Mouse (Mus musculus): ENCODE data around the gene Iqcn. TPM values are rescaled to one million over a fixed set of nuclear protein-coding genes. Genes with fewer than 3 reads are reported as not detected.

Iqcn gene
- polyA plus RNA-seq, 1 experiment from 2014 or later = 0.09 TPM

DNA sequence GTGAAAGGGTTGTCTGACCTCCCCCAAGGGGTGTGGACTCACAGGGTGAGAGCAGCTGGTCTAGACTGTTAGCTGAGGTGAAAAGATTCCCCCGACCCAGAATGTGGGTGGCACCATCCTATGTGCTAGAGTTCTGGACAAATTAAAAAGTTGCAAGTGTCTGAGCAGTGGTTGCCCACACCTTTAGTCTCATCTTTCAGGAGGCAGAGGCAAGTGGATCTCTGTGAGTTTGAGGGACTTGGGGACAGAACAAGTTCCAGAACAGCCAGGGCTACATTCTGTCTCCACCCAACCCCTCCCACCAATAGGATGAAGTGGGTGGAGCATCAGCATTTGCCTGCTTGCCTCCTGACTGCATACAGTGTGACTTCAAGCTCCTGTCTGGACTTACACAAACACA lies 58.9 kb downstream of the Iqcn start:
- 84% methylated on average over 1 of the region's 1 CpGs for WGBS

DNA sequence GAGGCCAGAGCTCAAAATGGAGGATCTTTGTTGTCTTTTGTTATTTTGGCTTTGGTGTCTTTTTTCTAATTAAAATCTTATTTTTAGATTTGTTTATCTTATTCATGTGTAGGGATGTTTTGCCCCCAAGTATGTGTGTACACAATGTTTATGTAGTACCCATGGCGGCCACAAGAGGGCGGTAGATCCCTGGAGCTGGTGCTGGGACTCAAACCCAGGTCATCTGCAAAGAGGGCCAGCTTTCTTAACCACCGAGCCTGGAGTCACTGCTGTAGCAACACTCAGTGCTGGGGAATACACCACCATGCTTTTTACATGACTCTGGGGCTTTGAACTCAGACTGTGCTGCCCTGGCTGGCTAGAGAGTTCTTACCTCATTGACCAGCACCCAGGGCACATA lies 60.1 kb downstream of the Iqcn start:
- Histone ChIP-seq H3K9ac (no peak overlapping the region), H3K4me2 (no peak overlapping the region), H3K9me3 (no peaks in the 10 kb centered on the region), H3K4me3 (no peak overlapping the region), H3K27me3 (peaks cover 21% of the 10 kb centered on the region), H3K27ac (replicated peaks) (no peak overlapping the region), H3K4me1 (replicated peaks) (peaks cover 41% of the 10 kb centered on the region), H3K36me3 (peaks cover 7% of the 10 kb centered on the region)
- no peak for ATAC-seq (ENCODE audit: low FRiP score, low read depth)
- WGBS = 6% methylated on average over 3 of the region's 3 CpGs

More for the DNA sequence above, 58.9 kb downstream of the Iqcn start:
- Histone ChIP-seq H3K4me2 (no peak overlapping the region), H3K27ac (replicated peaks) (no peak overlapping the region), H3K4me1 (replicated peaks) (peaks cover 53% of the 10 kb centered on the region), H3K9me3 (no peaks in the 10 kb centered on the region), H3K36me3 (peaks cover 6% of the 10 kb centered on the region), H3K27me3 (peaks cover 8% of the 10 kb centered on the region; the same call in 1 of the 2 replicates), H3K4me3 (no peak overlapping the region), H3K9ac (no peak overlapping the region)
- no peak for ATAC-seq (ENCODE audit: low FRiP score, low read depth)

DNA sequence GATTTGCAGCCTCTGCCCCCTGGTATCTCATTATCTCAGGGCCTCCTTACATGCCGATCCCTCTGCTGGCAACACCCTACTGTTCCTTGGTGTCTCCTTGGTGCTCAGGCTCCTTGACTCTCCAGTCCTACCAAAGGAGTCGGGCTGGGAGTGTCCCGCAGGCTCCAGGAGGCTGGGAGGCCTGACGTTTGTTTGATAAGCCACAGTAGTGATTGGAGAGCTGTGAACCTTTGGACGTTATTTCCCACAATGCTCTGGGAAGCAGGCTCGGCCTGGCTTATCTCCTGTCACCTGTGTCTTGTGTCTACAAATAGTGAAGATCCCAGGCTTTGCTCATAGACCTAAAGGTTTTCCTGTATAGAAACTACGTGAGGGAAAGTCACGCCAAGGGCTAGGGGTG lies 60.8 kb downstream of the Iqcn start:
- Histone ChIP-seq H3K27me3 (peaks cover 21% of the 10 kb centered on the region), H3K4me1 (replicated peaks) (peaks cover 34% of the 10 kb centered on the region), H3K9me3 (no peaks in the 10 kb centered on the region), H3K4me2 (no peak overlapping the region), H3K4me3 (no peak overlapping the region), H3K27ac (replicated peaks) (no peak overlapping the region), H3K9ac (no peak overlapping the region), H3K36me3 (peaks cover 13% of the 10 kb centered on the region)
- no peak for ATAC-seq (ENCODE audit: low FRiP score, low read depth)
- WGBS = 87% methylated on average over 8 of the region's 8 CpGs

DNA sequence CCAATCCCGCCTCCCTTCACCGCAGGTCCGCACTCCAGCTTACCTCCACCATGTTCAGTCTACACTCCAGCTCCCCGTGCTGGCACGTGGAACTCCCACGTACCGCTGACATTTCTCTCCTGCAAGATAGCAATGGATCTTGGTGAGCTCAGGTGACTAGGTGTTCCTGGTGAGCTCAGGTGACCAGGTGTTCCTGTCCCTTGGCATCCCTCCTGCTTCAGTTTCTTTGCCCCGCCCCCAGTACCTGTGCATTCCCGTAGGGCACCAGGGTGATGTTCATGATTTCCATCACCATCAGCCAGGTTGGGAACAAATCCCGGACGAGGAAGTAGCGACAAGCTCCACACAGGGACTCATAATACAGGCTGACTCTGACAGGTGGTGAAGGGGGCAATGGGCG lies 61.4 kb downstream of the Iqcn start:
- no peak overlapping the region for H3K4me2 ChIP-seq
- no peak for ATAC-seq (ENCODE audit: low FRiP score, low read depth)
- no peaks in the 10 kb centered on the region for H3K9me3 ChIP-seq
- no peak overlapping the region for H3K9ac ChIP-seq
- no peak overlapping the region for H3K4me3 ChIP-seq
- H3K36me3 ChIP-seq = peaks cover 15% of the 10 kb centered on the region
- peaks cover 34% of the 10 kb centered on the region for H3K4me1 ChIP-seq (replicated peaks)
- H3K27ac ChIP-seq (replicated peaks) = no peak overlapping the region
- 96% methylated on average over 13 of the region's 13 CpGs for WGBS
- H3K27me3 ChIP-seq = peaks cover 21% of the 10 kb centered on the region

DNA sequence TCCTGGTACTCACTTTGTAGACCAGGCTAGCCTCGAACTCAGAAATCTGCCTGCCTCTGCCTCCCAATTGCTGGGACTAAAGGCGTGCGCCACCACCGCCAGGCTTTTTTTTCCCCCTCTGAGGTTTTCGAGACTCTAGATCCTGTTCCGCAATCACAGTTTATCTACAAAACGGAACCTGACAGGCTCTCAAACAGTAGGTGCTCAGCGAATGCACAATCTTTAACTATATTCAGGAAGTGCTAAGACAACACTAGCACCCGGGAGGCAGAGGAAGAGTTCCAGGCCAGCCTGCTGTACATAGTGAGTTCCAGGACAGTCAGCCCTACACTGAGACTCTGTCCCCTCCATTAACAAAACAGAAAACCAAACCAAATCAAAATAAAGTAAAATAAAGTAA lies 62.1 kb downstream of the Iqcn start:
- Histone ChIP-seq H3K4me3 (no peak overlapping the region), H3K4me1 (replicated peaks) (peaks cover 30% of the 10 kb centered on the region), H3K36me3 (peaks cover 20% of the 10 kb centered on the region), H3K9me3 (no peaks in the 10 kb centered on the region), H3K27me3 (peaks cover 21% of the 10 kb centered on the region), H3K27ac (replicated peaks) (no peak overlapping the region), H3K4me2 (peak overlapping the region; percentile 51; the same call in 1 of the 2 replicates), H3K9ac (no peak overlapping the region)
- ATAC-seq (ENCODE audit: low FRiP score, low read depth) = no peak
- WGBS = 88% methylated on average over 9 of the region's 9 CpGs

DNA sequence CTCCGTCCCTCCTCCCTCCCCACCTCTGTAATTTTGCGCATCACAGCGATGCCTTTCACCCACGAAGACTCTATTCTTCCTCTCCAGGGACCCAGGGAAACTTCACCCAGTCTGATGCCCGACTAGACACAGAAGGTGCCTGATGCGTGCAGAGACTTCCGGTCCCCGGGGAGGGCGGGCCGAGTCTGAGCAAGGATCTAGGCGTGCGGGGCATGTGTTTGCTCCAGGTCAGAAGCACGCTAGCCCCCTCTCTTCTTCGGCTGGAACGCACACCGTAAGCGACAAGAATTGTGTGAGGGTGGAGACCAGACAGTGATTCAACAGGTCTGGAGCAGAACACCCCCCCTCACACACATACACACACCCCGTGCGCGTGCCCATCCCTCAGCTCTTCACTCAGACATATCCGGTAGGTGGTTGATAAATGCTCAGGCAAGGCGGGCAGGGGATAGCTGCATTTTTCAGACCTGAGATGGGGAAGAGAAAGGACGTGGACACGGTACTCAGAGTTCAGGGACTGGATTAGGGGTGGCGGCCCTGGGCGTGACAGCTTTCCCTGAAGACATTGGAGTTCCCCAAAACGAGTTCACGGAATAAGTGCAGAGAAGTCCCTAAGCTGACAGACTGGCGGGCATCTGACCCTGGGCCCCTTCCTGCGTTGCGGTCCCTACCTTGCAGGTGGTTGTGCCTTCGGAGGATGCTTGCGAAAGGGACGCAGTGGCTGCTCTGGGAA lies 62.7 kb downstream of the Iqcn start:
- no peak for ATAC-seq (ENCODE audit: low FRiP score, low read depth)
- Histone ChIP-seq H3K27ac (replicated peaks) (no peak overlapping the region), H3K36me3 (peaks cover 27% of the 10 kb centered on the region), H3K27me3 (peaks cover 21% of the 10 kb centered on the region), H3K9me3 (no peaks in the 10 kb centered on the region), H3K4me2 (peak overlapping the region; percentile 51), H3K4me1 (replicated peaks) (peaks cover 29% of the 10 kb centered on the region), H3K4me3 (peak overlapping the region; percentile 23), H3K9ac (peak overlapping the region; percentile 28; the same call in 1 of the 2 replicates)
- 3% methylated on average over 34 of the region's 34 CpGs for WGBS

DNA sequence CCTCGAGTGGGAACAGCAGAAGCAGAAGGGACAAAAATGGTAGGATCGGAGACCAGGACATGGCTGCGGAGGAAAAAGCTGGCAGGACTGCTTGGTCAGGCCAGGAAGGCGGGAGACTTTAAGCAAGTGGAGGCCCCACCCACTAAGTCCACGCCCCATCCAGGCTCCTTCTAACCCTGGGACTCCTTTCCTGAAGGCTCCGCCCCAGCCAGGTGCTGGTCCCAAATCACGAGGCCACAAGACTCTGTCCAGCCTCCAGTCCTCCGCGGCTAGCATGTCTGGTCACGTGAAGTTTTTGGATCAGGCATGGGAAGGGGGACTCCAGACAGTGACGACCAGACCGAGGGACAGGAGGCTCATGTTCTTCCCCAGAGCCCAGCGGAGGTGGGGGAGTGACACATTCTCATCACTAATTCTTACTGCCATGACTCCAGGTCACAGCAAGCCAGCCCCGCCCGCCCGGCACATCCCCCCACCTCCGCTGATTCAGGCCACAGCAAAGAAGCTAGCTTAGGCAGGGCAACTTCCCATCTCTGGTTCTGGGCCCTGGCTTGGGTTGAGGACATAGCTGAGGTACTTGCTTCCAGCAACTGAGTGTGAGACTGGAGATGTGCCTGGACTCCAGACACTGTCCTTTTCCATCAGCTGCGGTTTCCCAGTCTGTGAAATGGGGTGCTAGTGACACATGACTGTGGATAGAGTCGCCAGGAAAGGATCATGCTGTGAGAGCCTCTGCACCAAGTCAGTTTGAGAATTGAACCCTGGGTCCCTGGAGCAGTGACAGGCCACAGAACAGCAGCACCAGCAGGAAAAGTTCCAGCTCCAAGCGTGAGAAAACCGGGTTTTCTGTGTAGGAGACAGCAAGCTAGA lies 63.5 kb downstream of the Iqcn start:
- H3K27me3 ChIP-seq = peaks cover 21% of the 10 kb centered on the region
- peak overlapping the region; percentile 23 for H3K4me3 ChIP-seq
- peaks cover 35% of the 10 kb centered on the region for H3K36me3 ChIP-seq
- no peak overlapping the region for H3K27ac ChIP-seq (replicated peaks)
- 11% methylated on average over 21 of the region's 21 CpGs for WGBS
- H3K9me3 ChIP-seq = no peaks in the 10 kb centered on the region
- peaks cover 26% of the 10 kb centered on the region for H3K4me1 ChIP-seq (replicated peaks)
- peak overlapping the region; percentile 51 for H3K4me2 ChIP-seq
- H3K9ac ChIP-seq = peak overlapping the region; percentile 28; the same call in 1 of the 2 replicates
- ATAC-seq (ENCODE audit: low FRiP score, low read depth) = no peak

Other genes with a start within 250 kb of the Iqcn start
- 29.5 and 33.6 TPM in 2 replicates for gene Klhl26, start 226.5 kb upstream of the Iqcn start, polyA plus RNA-seq (2015; fragmentation: Nextera tagmentation; extraction: Ambion mirVana)
- 133 and 145 TPM in 2 replicates for gene Tmem59l, start 216.1 kb upstream of the Iqcn start, polyA plus RNA-seq (2015; fragmentation: Nextera tagmentation; extraction: Ambion mirVana)
- gene Crlf1, start 210.3 kb upstream of the Iqcn start, polyA plus RNA-seq (2015; fragmentation: Nextera tagmentation; extraction: Ambion mirVana) = 7.0 and 8.6 TPM in 2 replicates
- 161 and 177 TPM in 2 replicates for gene Rex1bd, start 196.7 kb upstream of the Iqcn start, polyA plus RNA-seq (2015; fragmentation: Nextera tagmentation; extraction: Ambion mirVana)
- 652 and 684 TPM in 2 replicates for gene Uba52, start 192.7 kb upstream of the Iqcn start, polyA plus RNA-seq (2015; fragmentation: Nextera tagmentation; extraction: Ambion mirVana)
- 393 and 420 TPM in 2 replicates for gene Fkbp8, start 175.7 kb upstream of the Iqcn start, polyA plus RNA-seq (2015; fragmentation: Nextera tagmentation; extraction: Ambion mirVana)
- gene Kxd1, start 175.5 kb upstream of the Iqcn start, polyA plus RNA-seq (2015; fragmentation: Nextera tagmentation; extraction: Ambion mirVana) = 48.5 and 49.0 TPM in 2 replicates
- 15.1 and 20.9 TPM in 2 replicates for gene Ell, start 164.0 kb upstream of the Iqcn start, polyA plus RNA-seq (2015; fragmentation: Nextera tagmentation; extraction: Ambion mirVana)
- gene Isyna1, start 109.1 kb upstream of the Iqcn start, polyA plus RNA-seq (2015; fragmentation: Nextera tagmentation; extraction: Ambion mirVana) = 146 and 152 TPM in 2 replicates
- 150 and 172 TPM in 2 replicates for gene Ssbp4, start 94.6 kb upstream of the Iqcn start, polyA plus RNA-seq (2015; fragmentation: Nextera tagmentation; extraction: Ambion mirVana)
- 1.1 and 2.2 TPM in 2 replicates for gene Lrrc25, start 87.3 kb upstream of the Iqcn start, polyA plus RNA-seq (2015; fragmentation: Nextera tagmentation; extraction: Ambion mirVana)
- gene Gdf15, start 71.0 kb upstream of the Iqcn start, polyA plus RNA-seq (2015; fragmentation: Nextera tagmentation; extraction: Ambion mirVana) = 0.25 and 0.30 TPM in 2 replicates
- 76.5 and 77.8 TPM in 2 replicates for gene Pgpep1, start 43.1 kb upstream of the Iqcn start, polyA plus RNA-seq (2015; fragmentation: Nextera tagmentation; extraction: Ambion mirVana)
- 192 and 193 TPM in 2 replicates for gene Lsm4, start 30.2 kb upstream of the Iqcn start, polyA plus RNA-seq (2015; fragmentation: Nextera tagmentation; extraction: Ambion mirVana)
- gene Jund, start 4.5 kb upstream of the Iqcn start, polyA plus RNA-seq (2015; fragmentation: Nextera tagmentation; extraction: Ambion mirVana) = 98.4 and 105 TPM in 2 replicates
- gene Gm3336, start 15.1 kb downstream of the Iqcn start, polyA plus RNA-seq (2015; fragmentation: Nextera tagmentation; extraction: Ambion mirVana) = not detected in 2 replicates
- gene Pde4c, start 20.3 kb downstream of the Iqcn start, polyA plus RNA-seq (2015; fragmentation: Nextera tagmentation; extraction: Ambion mirVana) = 0.21 and 0.35 TPM in 2 replicates
- gene Rab3a, start 51.2 kb downstream of the Iqcn start, polyA plus RNA-seq (2015; fragmentation: Nextera tagmentation; extraction: Ambion mirVana) = 503 and 561 TPM in 2 replicates
- 40.4 and 44.9 TPM in 2 replicates for gene Mpv17l2, start 57.5 kb downstream of the Iqcn start, polyA plus RNA-seq (2015; fragmentation: Nextera tagmentation; extraction: Ambion mirVana)
- gene Pik3r2, start 73.3 kb downstream of the Iqcn start, polyA plus RNA-seq (2015; fragmentation: Nextera tagmentation; extraction: Ambion mirVana) = 104 and 113 TPM in 2 replicates
- 21.2 and 25.1 TPM in 2 replicates for gene Mast3, start 101.6 kb downstream of the Iqcn start, polyA plus RNA-seq (2015; fragmentation: Nextera tagmentation; extraction: Ambion mirVana)
- 0.14 TPM in 1 of 2 replicates, not detected in the other for gene Il12rb1, start 105.0 kb downstream of the Iqcn start, polyA plus RNA-seq (2015; fragmentation: Nextera tagmentation; extraction: Ambion mirVana)
- gene Arrdc2, start 136.3 kb downstream of the Iqcn start, polyA plus RNA-seq (2015; fragmentation: Nextera tagmentation; extraction: Ambion mirVana) = 7.8 and 8.0 TPM in 2 replicates
- 19.2 and 19.8 TPM in 2 replicates for gene Kcnn1, start 159.8 kb downstream of the Iqcn start, polyA plus RNA-seq (2015; fragmentation: Nextera tagmentation; extraction: Ambion mirVana)
- gene Ccdc124, start 170.5 kb downstream of the Iqcn start, polyA plus RNA-seq (2015; fragmentation: Nextera tagmentation; extraction: Ambion mirVana) = 166 and 176 TPM in 2 replicates
- gene Slc5a5, start 189.3 kb downstream of the Iqcn start, polyA plus RNA-seq (2015; fragmentation: Nextera tagmentation; extraction: Ambion mirVana) = 1.7 and 1.9 TPM in 2 replicates
- 2,082 and 2,226 TPM in 2 replicates for gene Rpl18a, start 194.0 kb downstream of the Iqcn start, polyA plus RNA-seq (2015; fragmentation: Nextera tagmentation; extraction: Ambion mirVana)
- 62.0 and 68.5 TPM in 2 replicates for gene Map1s, start 202.5 kb downstream of the Iqcn start, polyA plus RNA-seq (2015; fragmentation: Nextera tagmentation; extraction: Ambion mirVana)